Mouse (Mus musculus) liver, adult 2 months (tissue): ENCODE data around the gene Ptprk. TPM values are rescaled to one million over a fixed set of nuclear protein-coding genes. Genes with fewer than 3 reads are reported as not detected.
A peak's percentile ranks its signal among the peaks of the same experiment; 100 is the strongest.

ENCODE experiments used
- DNase-seq: peaks from one replicate; pipeline ENCODE4 v3.0.0-alpha.2; 2011; ENCODE audit warnings: low read depth, low spot score; ENCODE audit errors: extremely low read depth
- H3K27ac ChIP-seq: fragments of 200-500 bp; replicated peaks from 2 replicates; pipeline ENCODE4 v1.5.1; 2012; ENCODE audit warnings: low read depth, mild to moderate bottlenecking, control low read depth, inconsistent platforms, low read length; ENCODE audit not compliant: insufficient read depth
- H3K27me3 ChIP-seq: fragments of 200-500 bp; 2 replicates; pipeline ENCODE4 v1.6.1; 2012; ENCODE audit warnings: mild to moderate bottlenecking, moderate library complexity, low read length, inconsistent platforms; ENCODE audit not compliant: control insufficient read depth, insufficient read depth
- H3K36me3 ChIP-seq: fragments of 200-500 bp; 2 replicates; pipeline ENCODE4 v1.6.1; 2012; ENCODE audit warnings: low read length, inconsistent platforms; ENCODE audit not compliant: control insufficient read depth, insufficient read depth
- H3K4me1 ChIP-seq: fragments of 200-500 bp; 2 replicates; pipeline ENCODE4 v1.6.1; 2011; ENCODE audit warnings: low read length; ENCODE audit not compliant: control insufficient read depth, insufficient read depth
- H3K4me3 ChIP-seq: fragments of 200-500 bp; 2 replicates; pipeline ENCODE4 v1.5.1; 2011; ENCODE audit warnings: low read depth, mild to moderate bottlenecking, control low read depth, low read length, moderate library complexity; ENCODE audit not compliant: insufficient read depth
- H3K79me2 ChIP-seq: fragments of 200-500 bp; 2 replicates; pipeline ENCODE4 v1.6.1; 2012; ENCODE audit warnings: inconsistent platforms, mild to moderate bottlenecking, low read length, moderate library complexity; ENCODE audit not compliant: control insufficient read depth, insufficient read depth
- H3K9ac ChIP-seq: fragments of 200-500 bp; 2 replicates; pipeline ENCODE4 v1.6.1; 2012; ENCODE audit warnings: low read depth, mild to moderate bottlenecking, control low read depth, inconsistent platforms, low read length
- CTCF ChIP-seq: fragments of 200-500 bp; IDR thresholded peaks from 2 replicates; pipeline ENCODE4 v1.5.1; 2011; ENCODE audit warnings: low read depth, low read length, control low read depth
- POLR2A ChIP-seq: fragments of 200-500 bp; IDR thresholded peaks from 2 replicates; pipeline ENCODE4 v1.6.1; 2011; ENCODE audit warnings: low read length, control low read depth; ENCODE audit not compliant: insufficient read depth; ENCODE audit errors: extremely low read depth
- WGBS: fragments of 180-500 bp; shearing (Covaris S2); methylation state at CpG from one replicate; pipeline ENCODE4 v1.1.7; 2018; 5-methylcytosine and 5-hydroxymethylcytosine counted together
- polyA plus RNA-seq: library from polyadenylated mRNA; depleted of rRNA; stranded (reverse); fragments of >200 nt; gene quantifications from 2 replicates; pipeline ENCODE4 v1.2.3, GENCODE M21; 2012
- total RNA-seq: library from RNA; depleted of rRNA; stranded (reverse); fragments of >200 nt; gene quantifications from 2 replicates; pipeline ENCODE4 v1.2.3, GENCODE M21; 2014

The Ptprk gene
- total and polyA plus RNA-seq, 2 experiments: 23.2 to 47.5 TPM

- TF ChIP-seq CTCF (no peak), POLR2A (no peak)
- DNase-seq: peak; percentile 45
- Histone ChIP-seq H3K4me3 (no peak overlapping the region), H3K79me2 (peaks cover 3% of the 10 kb centered on the region; the same call in 1 of the 2 replicates), H3K9ac (no peak overlapping the region), H3K27me3 (no peaks in the 10 kb centered on the region), H3K27ac (no peak overlapping the region), H3K36me3 (no peaks in the 10 kb centered on the region; the same call in 1 of the 2 replicates), H3K4me1 (no peaks in the 10 kb centered on the region)
- 82% methylated on average over 8 of the region's 8 CpGs for WGBS
Observed at GRCm38 (mm10) chr10:28345196-28345681, 270.6 kb downstream of the Ptprk start.

- H3K36me3 ChIP-seq: no peaks in the 10 kb centered on the region
- no peaks in the 10 kb centered on the region for H3K27me3 ChIP-seq
- TF ChIP-seq CTCF (no peak), POLR2A (no peak)
- 95% methylated on average over 6 of the region's 6 CpGs for WGBS
- DNase-seq: no peak
- no peak overlapping the region for H3K27ac ChIP-seq
- H3K79me2 ChIP-seq: no peaks in the 10 kb centered on the region; the same call in 1 of the 2 replicates
- H3K4me1 ChIP-seq: peaks cover 8% of the 10 kb centered on the region
- H3K9ac ChIP-seq: no peak overlapping the region
- no peak overlapping the region for H3K4me3 ChIP-seq
Observed at GRCm38 (mm10) chr10:28365291-28365690, 290.7 kb downstream of the Ptprk start.

GRCm38 (mm10) chr10:28366065-28366677, 291.6 kb downstream of the Ptprk start:
- Histone ChIP-seq H3K9ac (no peak overlapping the region), H3K4me3 (no peak overlapping the region), H3K4me1 (peaks cover 6% of the 10 kb centered on the region), H3K27me3 (no peaks in the 10 kb centered on the region), H3K36me3 (no peaks in the 10 kb centered on the region), H3K27ac (no peak overlapping the region), H3K79me2 (no peaks in the 10 kb centered on the region; the same call in 1 of the 2 replicates)
- no peak for DNase-seq
- TF ChIP-seq CTCF (no peak), POLR2A (no peak)
- 94% methylated on average over 5 of the region's 5 CpGs for WGBS

GRCm38 (mm10) chr10:28369808-28370207, 295.2 kb downstream of the Ptprk start:
- Histone ChIP-seq H3K36me3 (no peaks in the 10 kb centered on the region), H3K9ac (no peak overlapping the region), H3K79me2 (no peaks in the 10 kb centered on the region; the same call in 1 of the 2 replicates), H3K27me3 (no peaks in the 10 kb centered on the region), H3K4me3 (no peak overlapping the region), H3K4me1 (no peaks in the 10 kb centered on the region; the same call in 1 of the 2 replicates), H3K27ac (no peak overlapping the region)
- whole genome bisulfite sequencing: 89% methylated on average over 2 of the region's 2 CpGs
- no peak for DNase-seq
- no peak for TF ChIP-seq CTCF
- no peak for TF ChIP-seq POLR2A

- H3K36me3 ChIP-seq: no peaks in the 10 kb centered on the region
- no peak overlapping the region for H3K27ac ChIP-seq
- H3K4me1 ChIP-seq: no peaks in the 10 kb centered on the region
- 94% methylated on average over 1 of the region's 1 CpGs for WGBS
- no peaks in the 10 kb centered on the region; the same call in 1 of the 2 replicates for H3K79me2 ChIP-seq
- DNase-seq: no peak
- no peak for TF ChIP-seq CTCF
- TF ChIP-seq POLR2A: no peak
- no peak overlapping the region for H3K4me3 ChIP-seq
- no peaks in the 10 kb centered on the region for H3K27me3 ChIP-seq
- H3K9ac ChIP-seq: no peak overlapping the region
Observed at GRCm38 (mm10) chr10:28374874-28375273, 300.3 kb downstream of the Ptprk start.
